Mouse (Mus musculus) natural killer cell, adult 2 months (primary cell): Measurements from ENCODE around the gene Nr3c2.

ENCODE experiments used
- DNase-seq, 2 experiments: peaks; one replicate each; pipeline ENCODE4 v3.0.0; 2022; ENCODE audit warnings: low spot score in 2 of 2

Gene Nr3c2

GRCm38 (mm10) chr8:76971761-76972404 lies 72.6 kb downstream of the Nr3c2 start:
- no peak for DNase-seq

GRCm38 (mm10) chr8:76972947-76973552 lies 73.8 kb downstream of the Nr3c2 start:
- no peak for DNase-seq

GRCm38 (mm10) chr8:76977907-76978306 lies 78.7 kb downstream of the Nr3c2 start:
- no peak for DNase-seq

GRCm38 (mm10) chr8:76984082-76984481 lies 84.8 kb downstream of the Nr3c2 start:
- DNase-seq, result no peak

- DNase-seq, result no peak
Measured at GRCm38 (mm10) chr8:76984851-76985250, 85.6 kb downstream of the Nr3c2 start.

GRCm38 (mm10) chr8:76987876-76988275 lies 88.6 kb downstream of the Nr3c2 start:
- no peak for DNase-seq

- no peak for DNase-seq
Measured at GRCm38 (mm10) chr8:76998276-76998675, 99.0 kb downstream of the Nr3c2 start.

GRCm38 (mm10) chr8:77009425-77009824 lies 110.2 kb downstream of the Nr3c2 start:
- no peak for DNase-seq

- no peak for DNase-seq
Measured at GRCm38 (mm10) chr8:77011985-77012384, 112.7 kb downstream of the Nr3c2 start.

GRCm38 (mm10) chr8:77012641-77013040 lies 113.4 kb downstream of the Nr3c2 start:
- no peak for DNase-seq

- DNase-seq, result no peak
Measured at GRCm38 (mm10) chr8:77016713-77017112, 117.5 kb downstream of the Nr3c2 start.

GRCm38 (mm10) chr8:77023837-77024710 lies 124.8 kb downstream of the Nr3c2 start:
- DNase-seq, result no peak

GRCm38 (mm10) chr8:77031213-77031612 lies 132.0 kb downstream of the Nr3c2 start:
- no peak for DNase-seq

GRCm38 (mm10) chr8:77033706-77034464 lies 134.6 kb downstream of the Nr3c2 start:
- DNase-seq, result no peak

- DNase-seq, result no peak
Measured at GRCm38 (mm10) chr8:77034465-77034829, 135.2 kb downstream of the Nr3c2 start.

GRCm38 (mm10) chr8:77041214-77041613 lies 142.0 kb downstream of the Nr3c2 start:
- no peak for DNase-seq

GRCm38 (mm10) chr8:77044849-77045248 lies 145.6 kb downstream of the Nr3c2 start:
- DNase-seq, result no peak

GRCm38 (mm10) chr8:77045711-77046110 lies 146.5 kb downstream of the Nr3c2 start:
- DNase-seq, result no peak

- no peak for DNase-seq
Measured at GRCm38 (mm10) chr8:77046217-77046616, 147.0 kb downstream of the Nr3c2 start.

- DNase-seq, result no peak
Measured at GRCm38 (mm10) chr8:77046731-77047130, 147.5 kb downstream of the Nr3c2 start.

GRCm38 (mm10) chr8:77051399-77052275 lies 152.4 kb downstream of the Nr3c2 start:
- DNase-seq, result no peak
